Mouse (Mus musculus) lung, adult 2 months (tissue): Measurements from ENCODE around the gene Sspn.

Experiments
- CTCF ChIP-seq: fragments of 200-500 bp; IDR thresholded peaks from 2 replicates; pipeline ENCODE4 v1.5.1; 2011; ENCODE audit warnings: mild to moderate bottlenecking, low read length, control low read depth; ENCODE audit not compliant: insufficient read depth
- POLR2A ChIP-seq: fragments of 200-500 bp; IDR thresholded peaks from 2 replicates; pipeline ENCODE4 v1.6.1; 2011; ENCODE audit warnings: low read depth, mild to moderate bottlenecking, control low read depth, low read length, borderline replicate concordance; ENCODE audit errors: extremely low read depth

DNA sequence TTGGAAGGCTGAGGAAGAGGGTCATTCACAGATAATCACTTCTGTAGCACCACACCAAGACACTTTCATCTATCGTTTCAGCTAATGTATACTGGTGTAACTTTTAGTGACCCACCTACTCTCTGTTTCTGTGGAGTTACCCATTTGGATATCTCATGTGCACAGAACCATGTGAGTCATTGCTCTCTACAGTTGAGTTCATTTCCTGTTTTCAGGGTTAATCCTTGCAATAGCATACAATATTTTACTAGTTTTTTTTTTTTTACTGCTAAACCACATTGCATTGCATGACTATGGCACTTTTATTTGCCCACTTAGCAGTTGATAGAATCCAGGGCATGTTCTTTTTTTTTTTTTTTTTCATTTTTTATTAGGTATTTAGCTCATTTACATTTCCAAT, 48.4 kb upstream of the Sspn start:
- no peak for TF ChIP-seq POLR2A
- no peak for TF ChIP-seq CTCF
